Mouse (Mus musculus) lung, postnatal 0 days (tissue): ENCODE measurements at regions not wholly inside any gene's neighbourhood (a gene's known extent, or its start where the extent isn't known, plus 50 kb on each side); places are given as distances from the start of the nearest gene placed in this dataset.

ENCODE experiments used
- CTCF ChIP-seq: IDR thresholded peaks from 2 replicates; pipeline ENCODE4 v1.5.1; 2016; ENCODE audit warnings: antibody characterized with exemption, mild to moderate bottlenecking
- EP300 ChIP-seq: IDR thresholded peaks from 2 replicates; pipeline ENCODE4 v1.6.1; 2016; ENCODE audit warnings: antibody characterized with exemption, mild to moderate bottlenecking, control low read depth

GRCm38 (mm10) chr11:65537046-65537630 lies 251.0 kb downstream of the Map2k4 start:
- TF ChIP-seq CTCF (no peak), EP300 (no peak)
